Mouse (Mus musculus) kidney, postnatal 36 days (tissue): ENCODE measurements around the gene Plagl2.
A peak's percentile ranks its signal among the peaks of the same experiment; 100 is the strongest.
"Not testable (repeated sequence)": the region's sequence is repeated elsewhere in the genome, so short reads cannot be mapped to it uniquely, and the experiment has no call there.

Experiments used
- DNase-seq, 2 experiments: peaks; one replicate each; pipeline ENCODE4 v3.0.0; 2021 to 2022; ENCODE audit warnings: mixed read lengths in 2 of 2

Gene Plagl2

DNA sequence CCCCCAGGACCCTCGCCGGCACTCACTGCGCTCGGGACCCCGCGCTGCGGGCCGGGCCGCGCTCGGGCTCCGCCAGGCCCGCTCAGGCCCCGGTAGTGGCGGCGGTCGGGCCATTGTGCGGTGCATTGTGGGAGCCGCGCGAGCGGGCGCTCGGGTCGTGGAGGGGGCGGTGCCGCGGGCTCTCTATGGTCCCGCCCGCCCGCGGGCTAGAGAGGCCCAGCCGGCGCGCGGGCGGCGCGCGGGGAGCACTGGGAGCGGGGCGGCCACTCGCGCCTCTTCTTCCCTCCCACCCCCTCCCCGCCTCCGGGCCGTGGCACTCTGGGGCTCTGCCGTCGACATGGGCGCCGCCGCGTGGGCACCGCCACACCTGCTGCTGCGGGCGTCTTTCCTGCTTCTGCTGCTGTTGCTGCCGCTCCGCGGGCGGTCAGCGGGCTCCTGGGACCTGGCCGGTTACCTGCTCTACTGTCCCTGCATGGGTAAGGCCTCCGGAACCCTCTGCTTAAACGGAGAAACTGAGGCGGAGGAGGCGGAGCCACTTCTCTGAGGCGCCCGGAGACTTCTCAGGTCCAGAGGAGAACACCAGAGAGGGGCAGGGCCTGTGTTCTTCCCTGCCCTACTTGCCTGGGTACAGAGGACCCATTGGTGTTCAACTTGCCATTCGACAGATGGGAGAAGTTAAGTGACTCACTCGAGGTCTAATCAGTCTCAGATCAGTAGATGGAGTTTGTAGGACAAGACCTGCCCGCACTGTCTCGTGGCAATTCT is at the start of gene Plagl2, which contains the start of gene Pofut1:
TSS of gene Plagl2 (minus strand) at position 177 of the 765 bp plus-strand sequence.
TSS of gene Pofut1 (plus strand) at position 284 of the 765 bp plus-strand sequence.
- DNase-seq = peak; percentile 92 to 96

GRCm38 (mm10) chr2:153287835-153288234 is 46.6 kb upstream of the Plagl2 start:
- peak; percentile 44 to 66 for DNase-seq

- no peak for DNase-seq
Observed at GRCm38 (mm10) chr2:153286524-153286923, 45.3 kb upstream of the Plagl2 start.

DNA sequence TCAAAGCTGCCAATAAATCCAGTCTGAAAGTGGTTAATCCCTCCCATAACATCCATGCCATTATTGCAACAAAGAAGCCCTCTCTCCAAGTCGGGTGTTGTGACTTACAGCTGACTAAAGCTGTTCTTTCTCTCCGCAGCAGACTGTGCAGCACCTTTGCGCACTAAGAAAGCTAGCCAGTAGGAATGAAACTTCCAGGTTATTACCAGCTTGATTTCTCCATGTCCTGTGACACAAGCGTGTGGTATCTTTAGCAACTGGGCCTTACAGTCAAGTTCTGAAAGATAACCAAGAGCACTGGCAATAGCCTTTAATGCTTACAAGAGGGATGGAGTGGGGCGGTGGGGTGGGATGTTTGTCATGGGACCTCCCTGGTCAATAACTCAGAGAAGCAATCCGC is 42.7 kb upstream of the Plagl2 start:
- no peak for DNase-seq

- DNase-seq = no peak
Observed at GRCm38 (mm10) chr2:153278357-153278756, 37.1 kb upstream of the Plagl2 start.

GRCm38 (mm10) chr2:153276846-153277245 is 35.6 kb upstream of the Plagl2 start:
- DNase-seq = not testable (repeated sequence)

GRCm38 (mm10) chr2:153276440-153276839 is 35.2 kb upstream of the Plagl2 start:
- DNase-seq = no peak

- DNase-seq = not testable (repeated sequence)
Observed at GRCm38 (mm10) chr2:153275577-153275976, 34.4 kb upstream of the Plagl2 start.

GRCm38 (mm10) chr2:153274919-153275247 is 33.7 kb upstream of the Plagl2 start:
- DNase-seq = no peak

GRCm38 (mm10) chr2:153274200-153274918 is 33.1 kb upstream of the Plagl2 start:
- DNase-seq = not testable (repeated sequence)

DNA sequence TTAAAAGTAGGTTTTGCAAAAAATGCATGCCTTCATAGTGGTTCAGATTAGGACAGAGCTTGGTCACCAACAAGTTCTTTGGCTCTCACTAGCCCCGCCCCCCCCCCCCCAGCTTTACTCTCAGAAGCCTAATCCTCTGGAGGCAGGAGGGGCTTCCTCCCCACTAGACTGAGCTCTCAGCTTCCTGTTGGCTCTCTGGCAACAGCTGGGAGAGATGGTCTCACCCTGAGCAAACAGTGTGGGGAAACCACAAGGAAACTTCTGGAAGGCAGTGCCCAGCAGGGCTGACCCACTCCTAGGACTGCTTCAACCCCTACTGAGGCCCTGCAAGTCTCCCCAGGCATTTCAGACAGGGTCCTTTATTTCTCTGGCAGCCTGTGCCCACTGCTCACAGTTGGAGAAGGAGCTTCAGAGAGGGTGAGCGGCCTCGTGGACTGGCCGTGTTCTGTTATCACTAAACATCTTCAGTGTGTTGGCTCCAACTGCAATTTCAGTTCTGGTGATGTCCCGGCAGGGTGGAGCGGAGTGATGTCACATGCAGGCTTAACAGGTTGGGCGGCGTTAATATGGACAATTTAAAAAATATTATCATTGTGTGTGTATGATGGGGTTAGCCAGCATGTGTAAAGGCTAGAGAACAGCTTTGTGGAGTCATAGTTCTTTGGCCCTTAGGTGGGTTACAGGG is 29.1 kb upstream of the Plagl2 start:
- DNase-seq = not testable (repeated sequence)

DNA sequence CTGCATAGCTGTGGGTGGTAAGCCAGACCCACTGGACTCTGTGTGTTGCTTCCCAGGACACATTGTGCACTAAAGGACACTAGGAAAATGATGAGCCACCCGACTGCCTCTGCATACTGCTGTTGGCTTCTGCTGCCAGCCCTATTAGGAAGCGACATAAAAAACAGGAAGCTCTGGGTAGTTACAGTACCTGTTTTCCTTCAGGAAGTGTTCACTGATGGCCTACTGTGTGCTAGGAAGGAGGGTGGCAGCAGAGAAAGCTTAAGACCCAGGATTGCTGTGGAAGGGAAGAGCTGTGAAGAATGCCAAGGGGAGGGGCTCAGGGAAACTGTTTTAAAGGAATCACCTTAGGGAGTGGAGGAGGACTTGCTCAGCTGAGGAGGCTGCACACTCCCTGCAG is 26.1 kb upstream of the Plagl2 start:
- no peak for DNase-seq

- DNase-seq = no peak
Observed at GRCm38 (mm10) chr2:153263053-153263452, 21.8 kb upstream of the Plagl2 start.

DNA sequence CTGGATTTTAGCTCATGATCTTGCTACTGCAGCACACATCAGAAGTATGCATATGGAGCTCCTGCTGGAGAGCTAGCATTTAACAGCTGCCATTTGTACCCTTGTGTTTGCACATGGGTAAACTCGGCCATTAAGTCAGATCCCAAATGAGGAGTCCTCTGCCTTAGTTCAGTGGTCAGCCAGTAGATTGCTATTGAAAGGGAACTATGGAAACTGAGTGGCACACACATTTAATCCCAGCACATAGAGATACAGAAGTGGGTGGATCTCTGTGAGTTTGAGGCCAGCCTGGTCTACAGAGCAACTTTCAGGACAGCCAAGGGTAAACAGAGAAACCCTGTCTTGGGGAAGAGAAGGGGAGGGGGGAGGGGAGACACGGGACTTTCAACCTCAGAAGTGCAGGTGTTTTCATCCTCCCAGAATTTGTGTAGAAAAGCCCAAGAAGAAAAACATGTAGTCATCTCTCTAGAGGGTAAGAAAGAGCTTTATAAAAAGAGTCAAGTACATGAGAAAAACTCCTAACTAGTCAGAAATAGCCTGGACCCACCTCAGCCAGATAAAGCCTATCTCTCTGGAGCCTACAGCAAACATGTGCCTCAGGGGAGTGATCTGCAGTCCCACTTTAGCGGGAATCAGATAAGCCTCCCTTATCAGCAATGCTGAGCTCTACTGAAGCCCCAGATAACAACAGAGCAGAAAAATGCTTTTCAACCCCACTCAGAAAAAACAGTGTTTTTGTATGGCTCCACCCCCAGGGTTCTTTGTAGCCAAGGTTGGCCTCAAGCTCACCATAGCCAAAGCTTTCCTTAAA is 18.8 kb upstream of the Plagl2 start:
- DNase-seq = no peak

GRCm38 (mm10) chr2:153259030-153259863 is 18.0 kb upstream of the Plagl2 start:
- DNase-seq = no peak

GRCm38 (mm10) chr2:153256604-153257003 is 15.4 kb upstream of the Plagl2 start:
- DNase-seq = no peak

DNA sequence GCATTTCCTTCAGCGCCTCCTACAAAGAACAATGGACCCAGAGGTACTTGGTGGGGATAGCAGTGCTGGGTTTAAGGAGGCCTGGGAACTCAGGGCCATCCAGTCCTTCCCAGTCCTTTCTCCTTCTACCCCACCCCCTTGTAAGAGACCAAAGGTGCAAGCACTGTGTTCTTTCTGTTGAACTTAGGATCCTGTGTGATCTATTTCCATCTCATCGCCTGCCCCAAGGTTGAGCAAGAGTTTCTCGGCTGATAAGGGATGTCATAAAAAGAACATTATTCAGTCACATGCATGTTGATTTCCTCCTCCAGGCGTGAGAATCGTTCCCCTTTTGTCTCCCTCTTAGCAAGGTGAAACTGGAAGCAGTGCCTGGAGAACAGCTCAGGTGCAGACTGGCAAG is 8.5 kb upstream of the Plagl2 start:
- no peak for DNase-seq

GRCm38 (mm10) chr2:153242156-153242555 is 930 bp upstream of the Plagl2 start:
- DNase-seq = no peak

- peak in 1 of 2 experiments; percentile 49 for DNase-seq
Observed at GRCm38 (mm10) chr2:153240701-153241235, 458 bp downstream of the Plagl2 start.

GRCm38 (mm10) chr2:153239860-153240480 is 1.3 kb downstream of the Plagl2 start:
- DNase-seq = peak in 1 of 2 experiments; percentile 27
